Mouse (Mus musculus) heart, embryonic 13.5 days (tissue): ENCODE results near the gene Pgm1. TPM values are rescaled to one million over a fixed set of nuclear protein-coding genes. Genes with fewer than 3 reads are reported as not detected.
A peak's percentile ranks its signal among the peaks of the same experiment; 100 is the strongest.

Experiments
- ATAC-seq: fragments of 200-750 bp; cut with Nextera tagmentation; 2 replicates; pipeline ENCODE4 v1.8.0; 2017; ENCODE audit warnings: moderate TSS enrichment; ENCODE audit not compliant: insufficient number of reproducible peaks, low FRiP score, low TSS enrichment; ENCODE audit errors: extremely low read depth
- H3K27ac ChIP-seq: fragments of 300-500 bp; sonication (generic); replicated peaks from 2 replicates; pipeline ENCODE4 v1.5.1; 2015; ENCODE audit warnings: moderate library complexity, mild to moderate bottlenecking, inconsistent platforms
- H3K27me3 ChIP-seq: fragments of 300-500 bp; sonication (generic); replicated peaks from 2 replicates; pipeline ENCODE4 v1.6.1; 2015; ENCODE audit warnings: mild to moderate bottlenecking, inconsistent platforms
- H3K36me3 ChIP-seq: fragments of 300-500 bp; sonication (generic); 2 replicates; pipeline ENCODE4 v1.6.1; 2015; ENCODE audit warnings: mild to moderate bottlenecking, inconsistent platforms
- H3K4me1 ChIP-seq: fragments of 300-500 bp; sonication (generic); 2 replicates; pipeline ENCODE4 v1.6.1; 2015; ENCODE audit warnings: inconsistent platforms
- H3K4me2 ChIP-seq: fragments of 300-500 bp; sonication (generic); 2 replicates; pipeline ENCODE4 v1.6.1; 2015; ENCODE audit warnings: inconsistent platforms, mild to moderate bottlenecking, moderate library complexity
- H3K4me3 ChIP-seq: fragments of 300-500 bp; sonication (generic); 2 replicates; pipeline ENCODE4 v1.5.1; 2015; ENCODE audit warnings: moderate library complexity, mild to moderate bottlenecking, inconsistent platforms
- H3K9ac ChIP-seq: fragments of 300-500 bp; sonication (generic); 2 replicates; pipeline ENCODE4 v1.6.1; 2015; ENCODE audit warnings: inconsistent platforms, mild to moderate bottlenecking, moderate library complexity
- H3K9me3 ChIP-seq: fragments of 300-500 bp; sonication (generic); 2 replicates; pipeline ENCODE4 v1.6.1; 2016; ENCODE audit warnings: inconsistent platforms
- WGBS: fragments of 180-500 bp; shearing (Covaris S2); methylation state at CpG from one replicate; pipeline ENCODE4 v1.1.7; 2015; ENCODE audit warnings: mixed read lengths; 5-methylcytosine and 5-hydroxymethylcytosine counted together
- polyA plus RNA-seq: library from polyadenylated mRNA; unstranded; fragments of >200 nt; fragmentation: Nextera tagmentation; extraction: Ambion mirVana; gene quantifications from 2 replicates; pipeline ENCODE4 v1.2.1, GENCODE M21; 2015

Pgm1 gene
- polyA plus RNA-seq, 1 experiment from 2014 or later = 230 TPM

- 72% methylated on average over 7 of the region's 7 CpGs for WGBS
- Histone ChIP-seq H3K27ac (no peak overlapping the region), H3K4me3 (no peak overlapping the region), H3K4me1 (peaks cover 12% of the 10 kb centered on the region; the same call in 1 of the 2 replicates), H3K4me2 (no peak overlapping the region), H3K36me3 (peaks cover 92% of the 10 kb centered on the region), H3K27me3 (no peaks in the 10 kb centered on the region), H3K9me3 (no peaks in the 10 kb centered on the region), H3K9ac (no peak overlapping the region)
- no peak for ATAC-seq
Measured at GRCm38 (mm10) chr4:99984369-99984752, 55.1 kb downstream of the Pgm1 start.

- Histone ChIP-seq H3K4me1 (peaks cover 12% of the 10 kb centered on the region; the same call in 1 of the 2 replicates), H3K9ac (no peak overlapping the region), H3K4me2 (no peak overlapping the region), H3K36me3 (peaks cover 98% of the 10 kb centered on the region), H3K27ac (no peak overlapping the region), H3K9me3 (no peaks in the 10 kb centered on the region), H3K4me3 (no peak overlapping the region), H3K27me3 (no peaks in the 10 kb centered on the region)
- 76% methylated on average over 7 of the region's 7 CpGs for WGBS
- no peak for ATAC-seq
Measured at GRCm38 (mm10) chr4:99985086-99985485, 55.9 kb downstream of the Pgm1 start.

GRCm38 (mm10) chr4:99985631-99986030 is 56.4 kb downstream of the Pgm1 start:
- Histone ChIP-seq H3K27ac (no peak overlapping the region), H3K36me3 (peaks cover 97% of the 10 kb centered on the region), H3K9ac (no peak overlapping the region), H3K27me3 (no peaks in the 10 kb centered on the region), H3K9me3 (no peaks in the 10 kb centered on the region), H3K4me2 (no peak overlapping the region), H3K4me3 (no peak overlapping the region), H3K4me1 (peaks cover 12% of the 10 kb centered on the region; the same call in 1 of the 2 replicates)
- ATAC-seq = no peak
- WGBS = 80% methylated on average over 12 of the region's 12 CpGs

GRCm38 (mm10) chr4:99986609-99987008 is 57.4 kb downstream of the Pgm1 start:
- H3K27me3 ChIP-seq = no peaks in the 10 kb centered on the region
- H3K4me2 ChIP-seq = no peak overlapping the region
- H3K9ac ChIP-seq = no peak overlapping the region
- H3K4me1 ChIP-seq = peaks cover 12% of the 10 kb centered on the region; the same call in 1 of the 2 replicates
- 79% methylated on average over 10 of the region's 10 CpGs for WGBS
- H3K27ac ChIP-seq = no peak overlapping the region
- H3K4me3 ChIP-seq = no peak overlapping the region
- peaks cover 94% of the 10 kb centered on the region for H3K36me3 ChIP-seq
- ATAC-seq = no peak
- H3K9me3 ChIP-seq = no peaks in the 10 kb centered on the region

- Histone ChIP-seq H3K27me3 (no peaks in the 10 kb centered on the region), H3K9me3 (no peaks in the 10 kb centered on the region), H3K36me3 (peaks cover 73% of the 10 kb centered on the region), H3K27ac (no peak overlapping the region), H3K4me1 (peaks cover 4% of the 10 kb centered on the region; the same call in 1 of the 2 replicates), H3K4me2 (no peak overlapping the region), H3K9ac (no peak overlapping the region), H3K4me3 (no peak overlapping the region)
- ATAC-seq = no peak
- WGBS = 64% methylated on average over 7 of the region's 7 CpGs
Measured at GRCm38 (mm10) chr4:99988771-99989170, 59.6 kb downstream of the Pgm1 start.

GRCm38 (mm10) chr4:100000971-100001370 is 71.8 kb downstream of the Pgm1 start:
- no peak for ATAC-seq

GRCm38 (mm10) chr4:100001806-100002205 is 72.6 kb downstream of the Pgm1 start:
- Histone ChIP-seq H3K9ac (no peak overlapping the region), H3K27me3 (no peaks in the 10 kb centered on the region), H3K4me2 (no peak overlapping the region), H3K9me3 (no peaks in the 10 kb centered on the region), H3K4me1 (no peaks in the 10 kb centered on the region), H3K36me3 (no peaks in the 10 kb centered on the region), H3K4me3 (no peak overlapping the region), H3K27ac (no peak overlapping the region)
- ATAC-seq = no peak
- WGBS = 48% methylated on average over 7 of the region's 7 CpGs

More at GRCm38 (mm10) chr4:100000971-100001370, 71.8 kb downstream of the Pgm1 start:
- H3K9ac ChIP-seq = no peak overlapping the region
- H3K4me2 ChIP-seq = no peak overlapping the region
- 69% methylated on average over 5 of the region's 5 CpGs for whole genome bisulfite sequencing
- H3K9me3 ChIP-seq = no peaks in the 10 kb centered on the region
- H3K27me3 ChIP-seq = no peaks in the 10 kb centered on the region
- H3K27ac ChIP-seq = no peak overlapping the region
- no peaks in the 10 kb centered on the region for H3K36me3 ChIP-seq
- H3K4me3 ChIP-seq = no peak overlapping the region
- H3K4me1 ChIP-seq = no peaks in the 10 kb centered on the region

GRCm38 (mm10) chr4:100007721-100008120 is 78.5 kb downstream of the Pgm1 start:
- H3K27me3 ChIP-seq = no peaks in the 10 kb centered on the region
- 32% methylated on average over 7 of the region's 7 CpGs for WGBS
- no peak overlapping the region for H3K4me3 ChIP-seq
- H3K9ac ChIP-seq = no peak overlapping the region
- ATAC-seq = no peak
- H3K4me1 ChIP-seq = 0 out of 2 replicates have a peak, but pooled peaks cover 8% of the 10 kb centered on the region
- H3K36me3 ChIP-seq = no peaks in the 10 kb centered on the region
- no peak overlapping the region for H3K27ac ChIP-seq
- H3K9me3 ChIP-seq = no peaks in the 10 kb centered on the region
- H3K4me2 ChIP-seq = no peak overlapping the region

- 0 out of 2 replicates have a peak, but pooled peaks have one; percentile 51 for ATAC-seq
- H3K4me2 ChIP-seq = no peak overlapping the region
- H3K9me3 ChIP-seq = no peaks in the 10 kb centered on the region
- no peak overlapping the region for H3K27ac ChIP-seq
- H3K4me3 ChIP-seq = no peak overlapping the region
- WGBS = 36% methylated on average over 5 of the region's 5 CpGs
- H3K36me3 ChIP-seq = no peaks in the 10 kb centered on the region
- H3K27me3 ChIP-seq = no peaks in the 10 kb centered on the region
- 0 out of 2 replicates have a peak, but pooled peaks cover 8% of the 10 kb centered on the region for H3K4me1 ChIP-seq
- no peak overlapping the region for H3K9ac ChIP-seq
Measured at GRCm38 (mm10) chr4:100008371-100009090, 79.3 kb downstream of the Pgm1 start.

GRCm38 (mm10) chr4:100009211-100009678 is 80.0 kb downstream of the Pgm1 start:
- Histone ChIP-seq H3K36me3 (no peaks in the 10 kb centered on the region), H3K4me3 (no peak overlapping the region), H3K27me3 (no peaks in the 10 kb centered on the region), H3K9ac (no peak overlapping the region), H3K4me2 (no peak overlapping the region), H3K9me3 (no peaks in the 10 kb centered on the region), H3K27ac (no peak overlapping the region), H3K4me1 (0 out of 2 replicates have a peak, but pooled peaks cover 8% of the 10 kb centered on the region)
- WGBS = 45% methylated on average over 8 of the region's 8 CpGs
- ATAC-seq = no peak

- no peak overlapping the region for H3K27ac ChIP-seq
- H3K4me1 ChIP-seq = 0 out of 2 replicates have a peak, but pooled peaks cover 8% of the 10 kb centered on the region
- no peaks in the 10 kb centered on the region for H3K9me3 ChIP-seq
- H3K4me3 ChIP-seq = no peak overlapping the region
- no peaks in the 10 kb centered on the region for H3K27me3 ChIP-seq
- no peak for ATAC-seq
- no peaks in the 10 kb centered on the region for H3K36me3 ChIP-seq
- 97% methylated on average over 3 of the region's 3 CpGs for WGBS
- no peak overlapping the region for H3K4me2 ChIP-seq
- H3K9ac ChIP-seq = no peak overlapping the region
Measured at GRCm38 (mm10) chr4:100010916-100011315, 81.7 kb downstream of the Pgm1 start.

GRCm38 (mm10) chr4:100011563-100011962 is 82.3 kb downstream of the Pgm1 start:
- no peak for ATAC-seq
- no peaks in the 10 kb centered on the region for H3K27me3 ChIP-seq

More at GRCm38 (mm10) chr4:100011563-100011962, 82.3 kb downstream of the Pgm1 start:
- H3K4me1 ChIP-seq = 0 out of 2 replicates have a peak, but pooled peaks cover 8% of the 10 kb centered on the region
- H3K4me2 ChIP-seq = no peak overlapping the region
- H3K4me3 ChIP-seq = no peak overlapping the region
- WGBS = 78% methylated on average over 3 of the region's 3 CpGs
- no peak overlapping the region for H3K27ac ChIP-seq
- no peaks in the 10 kb centered on the region for H3K9me3 ChIP-seq
- H3K36me3 ChIP-seq = no peaks in the 10 kb centered on the region
- H3K9ac ChIP-seq = no peak overlapping the region
